Mouse (Mus musculus) midbrain, embryonic 14.5 days (tissue): ENCODE measurements around the gene Rasgrf1. TPM values are rescaled to one million over a fixed set of nuclear protein-coding genes. Genes with fewer than 3 reads are reported as not detected.

Source experiments
- ATAC-seq: fragments of 200-750 bp; cut with Nextera tagmentation; 2 replicates; pipeline ENCODE4 v1.8.0; 2017; ENCODE audit warnings: moderate number of reproducible peaks, moderate library complexity; ENCODE audit not compliant: low FRiP score, low TSS enrichment
- DNase-seq: peaks from one replicate; pipeline ENCODE4 v3.0.0-alpha.2; 2015
- H3K27ac ChIP-seq: fragments of 300-500 bp; sonication (generic); replicated peaks from 2 replicates; pipeline ENCODE4 v1.5.1; 2014; ENCODE audit warnings: mild to moderate bottlenecking, low read depth, low read length, moderate library complexity
- H3K27me3 ChIP-seq: fragments of 300-500 bp; sonication (generic); 2 replicates; pipeline ENCODE4 v1.6.1; 2014; ENCODE audit warnings: low read length, control low read depth, mixed read lengths; ENCODE audit not compliant: control insufficient read depth, insufficient read depth
- H3K36me3 ChIP-seq: fragments of 300-500 bp; sonication (generic); 2 replicates; pipeline ENCODE4 v1.6.1; 2014; ENCODE audit warnings: low read length, control low read depth; ENCODE audit not compliant: control insufficient read depth, insufficient read depth
- H3K4me1 ChIP-seq: fragments of 300-500 bp; sonication (generic); 2 replicates; pipeline ENCODE4 v1.6.1; 2014; ENCODE audit warnings: mild to moderate bottlenecking, antibody characterized with exemption, low read length, control low read depth; ENCODE audit not compliant: control insufficient read depth, insufficient read depth
- H3K4me2 ChIP-seq: fragments of 300-500 bp; sonication (generic); 2 replicates; pipeline ENCODE4 v1.6.1; 2014; ENCODE audit warnings: mild to moderate bottlenecking, low read length, moderate library complexity
- H3K4me3 ChIP-seq: fragments of 300-500 bp; sonication (generic); replicated peaks from 2 replicates; pipeline ENCODE4 v1.5.1; 2014; ENCODE audit warnings: low read depth, low read length
- H3K9ac ChIP-seq: fragments of 300-500 bp; sonication (generic); replicated peaks from 2 replicates; pipeline ENCODE4 v1.6.1; 2014; ENCODE audit warnings: mild to moderate bottlenecking, low read length, moderate library complexity
- H3K9me3 ChIP-seq: fragments of 300-500 bp; sonication (generic); 2 replicates; pipeline ENCODE4 v1.6.1; 2016; ENCODE audit warnings: low read length, control low read depth, mixed read lengths; ENCODE audit not compliant: control insufficient read depth
- WGBS: fragments of 180-500 bp; shearing (Covaris S2); extraction: QIAGEN DNeasy Blood & Tissue Kit; methylation state at CpG from one replicate; pipeline ENCODE4 v1.1.7; 2014; 5-methylcytosine and 5-hydroxymethylcytosine counted together
- polyA plus RNA-seq: library from polyadenylated mRNA; unstranded; fragments of >200 nt; fragmentation: Nextera tagmentation; extraction: Ambion mirVana; gene quantifications from 2 replicates; pipeline ENCODE4 v1.2.1, GENCODE M21; 2014

The Rasgrf1 gene
- polyA plus RNA-seq, 1 experiment from 2014 or later = 3.5 TPM

GRCm38 (mm10) chr9:89910741-89911444 lies 1.2 kb downstream of the Rasgrf1 start:
- Histone ChIP-seq H3K4me3 (peak overlapping the region; percentile 42), H3K27ac (no peak overlapping the region), H3K9ac (no peak overlapping the region), H3K4me1 (peaks cover 14% of the 10 kb centered on the region; the same call in 1 of the 2 replicates), H3K9me3 (no peaks in the 10 kb centered on the region), H3K36me3 (no peaks in the 10 kb centered on the region), H3K27me3 (peaks cover 63% of the 10 kb centered on the region), H3K4me2 (peak overlapping the region; percentile 64)
- no peak for ATAC-seq
- peak; percentile 65 for DNase-seq
- WGBS = under 1% methylated on average over 34 of the region's 34 CpGs

GRCm38 (mm10) chr9:89911891-89912549 lies 2.3 kb downstream of the Rasgrf1 start:
- DNase-seq = no peak
- H3K36me3 ChIP-seq = no peaks in the 10 kb centered on the region

GRCm38 (mm10) chr9:89913135-89913534 lies 3.4 kb downstream of the Rasgrf1 start:
- H3K27ac ChIP-seq = no peak overlapping the region
- peaks cover 14% of the 10 kb centered on the region; the same call in 1 of the 2 replicates for H3K4me1 ChIP-seq
- no peaks in the 10 kb centered on the region for H3K36me3 ChIP-seq
- ATAC-seq (no peak), DNase-seq (no peak)
- 79% methylated on average over 4 of the region's 4 CpGs for WGBS
- H3K27me3 ChIP-seq = peaks cover 43% of the 10 kb centered on the region
- no peak overlapping the region for H3K4me3 ChIP-seq
- H3K9ac ChIP-seq = no peak overlapping the region
- H3K9me3 ChIP-seq = no peaks in the 10 kb centered on the region
- no peak overlapping the region for H3K4me2 ChIP-seq

More at GRCm38 (mm10) chr9:89911891-89912549, 2.3 kb downstream of the Rasgrf1 start:
- Histone ChIP-seq H3K9ac (no peak overlapping the region), H3K9me3 (no peaks in the 10 kb centered on the region), H3K27ac (no peak overlapping the region), H3K4me2 (no peak overlapping the region), H3K4me1 (peaks cover 14% of the 10 kb centered on the region; the same call in 1 of the 2 replicates), H3K4me3 (no peak overlapping the region), H3K27me3 (peaks cover 55% of the 10 kb centered on the region)
- WGBS = 72% methylated on average over 5 of the region's 5 CpGs
- no peak for ATAC-seq

GRCm38 (mm10) chr9:89916471-89916870 lies 6.8 kb downstream of the Rasgrf1 start:
- DNase-seq = no peak
- no peaks in the 10 kb centered on the region for H3K9me3 ChIP-seq
- H3K4me2 ChIP-seq = no peak overlapping the region
- no peak overlapping the region for H3K27ac ChIP-seq
- no peaks in the 10 kb centered on the region for H3K36me3 ChIP-seq
- no peak for ATAC-seq
- no peaks in the 10 kb centered on the region for H3K4me1 ChIP-seq
- WGBS = 92% methylated on average over 7 of the region's 7 CpGs
- H3K4me3 ChIP-seq = no peak overlapping the region
- peaks cover 18% of the 10 kb centered on the region for H3K27me3 ChIP-seq
- no peak overlapping the region for H3K9ac ChIP-seq

GRCm38 (mm10) chr9:89917431-89917830 lies 7.7 kb downstream of the Rasgrf1 start:
- 77% methylated on average over 1 of the region's 1 CpGs for WGBS
- Histone ChIP-seq H3K9me3 (no peaks in the 10 kb centered on the region), H3K4me1 (no peaks in the 10 kb centered on the region), H3K9ac (no peak overlapping the region), H3K36me3 (no peaks in the 10 kb centered on the region), H3K27me3 (peaks cover 9% of the 10 kb centered on the region; the same call in 1 of the 2 replicates), H3K4me2 (no peak overlapping the region), H3K27ac (no peak overlapping the region), H3K4me3 (no peak overlapping the region)
- ATAC-seq = no peak
- no peak for DNase-seq

- H3K9me3 ChIP-seq = no peaks in the 10 kb centered on the region
- DNase-seq (no peak), ATAC-seq (no peak)
- H3K9ac ChIP-seq = no peak overlapping the region
- H3K27ac ChIP-seq = no peak overlapping the region
- H3K4me2 ChIP-seq = no peak overlapping the region
- no peaks in the 10 kb centered on the region for H3K27me3 ChIP-seq
- no peak overlapping the region for H3K4me3 ChIP-seq
- H3K36me3 ChIP-seq = no peaks in the 10 kb centered on the region
- H3K4me1 ChIP-seq = no peaks in the 10 kb centered on the region
- 91% methylated on average over 5 of the region's 5 CpGs for WGBS
These were observed 9.1 kb downstream of the Rasgrf1 start for GRCm38 (mm10) chr9:89918832-89919231.

- H3K9me3 ChIP-seq = no peaks in the 10 kb centered on the region
- H3K27me3 ChIP-seq = no peaks in the 10 kb centered on the region
- no peaks in the 10 kb centered on the region for H3K36me3 ChIP-seq
- H3K4me3 ChIP-seq = no peak overlapping the region
- no peak for ATAC-seq
- no peak overlapping the region for H3K27ac ChIP-seq
- DNase-seq = no peak
- H3K9ac ChIP-seq = no peak overlapping the region
- H3K4me1 ChIP-seq = no peaks in the 10 kb centered on the region
- WGBS = 84% methylated on average over 9 of the region's 9 CpGs
- H3K4me2 ChIP-seq = no peak overlapping the region
These were observed 11.4 kb downstream of the Rasgrf1 start for GRCm38 (mm10) chr9:89921121-89921520.

- no peak overlapping the region for H3K9ac ChIP-seq
- no peaks in the 10 kb centered on the region for H3K4me1 ChIP-seq
- no peak overlapping the region for H3K4me3 ChIP-seq
- no peaks in the 10 kb centered on the region for H3K36me3 ChIP-seq
- no peaks in the 10 kb centered on the region for H3K9me3 ChIP-seq
- H3K27ac ChIP-seq = no peak overlapping the region
- DNase-seq = no peak
- 96% methylated on average over 1 of the region's 1 CpGs for WGBS
- no peak overlapping the region for H3K4me2 ChIP-seq
- no peak for ATAC-seq
- no peaks in the 10 kb centered on the region for H3K27me3 ChIP-seq
These were observed 13.0 kb downstream of the Rasgrf1 start for GRCm38 (mm10) chr9:89922666-89923065.

- Histone ChIP-seq H3K9ac (no peak overlapping the region), H3K4me3 (no peak overlapping the region), H3K4me2 (no peak overlapping the region), H3K27me3 (no peaks in the 10 kb centered on the region), H3K36me3 (no peaks in the 10 kb centered on the region), H3K27ac (no peak overlapping the region), H3K9me3 (no peaks in the 10 kb centered on the region), H3K4me1 (no peaks in the 10 kb centered on the region)
- WGBS = 89% methylated on average over 1 of the region's 1 CpGs
- ATAC-seq = no peak
- no peak for DNase-seq
These were observed 15.1 kb downstream of the Rasgrf1 start for GRCm38 (mm10) chr9:89924836-89925235.
